Mouse (Mus musculus): ENCODE data around the gene Clcn1. TPM values are rescaled to one million over a fixed set of nuclear protein-coding genes. Genes with fewer than 3 reads are reported as not detected.

Gene Clcn1
- polyA plus RNA-seq (2014; fragmentation: Illumina TruSeq; extraction: RNeasy Lipid Tissue Mini Kit (QIAGEN cat#74804); ENCODE audit: low read depth, low replicate concordance): 0.41 TPM

GRCm38 (mm10) chr6:42286448-42286847, at the start of gene Clcn1:
Gene Clcn1 (plus strand): TSS chr6:42286685.

GRCm38 (mm10) chr6:42245711-42246353, 40.7 kb upstream of the Clcn1 start, which contains the start of gene Gstk1:
Gene Gstk1 (plus strand): TSS chr6:42245935.

GRCm38 (mm10) chr6:42261524-42262170, 24.8 kb upstream of the Clcn1 start, which contains the start of gene Tmem139:
Gene Tmem139 (plus strand): TSS chr6:42261970.

GRCm38 (mm10) chr6:42264626-42265312, 21.7 kb upstream of the Clcn1 start, which contains the start of gene Casp2:
Gene Casp2 (plus strand): TSS chr6:42264985.

GRCm38 (mm10) chr6:42324482-42325267, 38.2 kb downstream of the Clcn1 start, which contains the start of gene Fam131b:
Gene Fam131b (minus strand): TSS chr6:42324643.

GRCm38 (mm10) chr6:42349426-42350020, 63.0 kb downstream of the Clcn1 start, which contains the start of gene Zyx:
Gene Zyx (plus strand): TSS chr6:42349630.

Other genes starting within 250 kb of the Clcn1 start
- not detected for gene Sva, start 248.3 kb upstream of the Clcn1 start, polyA plus RNA-seq (2014; fragmentation: Illumina TruSeq; extraction: RNeasy Lipid Tissue Mini Kit (QIAGEN cat#74804); ENCODE audit: low read depth, low replicate concordance)
- gene Tas2r139, start 145.7 kb upstream of the Clcn1 start, polyA plus RNA-seq (2014; fragmentation: Illumina TruSeq; extraction: RNeasy Lipid Tissue Mini Kit (QIAGEN cat#74804); ENCODE audit: low read depth, low replicate concordance): not detected
- not detected for gene Tas2r144, start 71.4 kb upstream of the Clcn1 start, polyA plus RNA-seq (2014; fragmentation: Illumina TruSeq; extraction: RNeasy Lipid Tissue Mini Kit (QIAGEN cat#74804); ENCODE audit: low read depth, low replicate concordance)
- 79.9 TPM for gene Gstk1, start 40.8 kb upstream of the Clcn1 start, polyA plus RNA-seq (2014; fragmentation: Illumina TruSeq; extraction: RNeasy Lipid Tissue Mini Kit (QIAGEN cat#74804); ENCODE audit: low read depth, low replicate concordance)
- 15.8 TPM for gene Tmem139, start 24.7 kb upstream of the Clcn1 start, polyA plus RNA-seq (2014; fragmentation: Illumina TruSeq; extraction: RNeasy Lipid Tissue Mini Kit (QIAGEN cat#74804); ENCODE audit: low read depth, low replicate concordance)
- gene Casp2, start 21.7 kb upstream of the Clcn1 start, polyA plus RNA-seq (2014; fragmentation: Illumina TruSeq; extraction: RNeasy Lipid Tissue Mini Kit (QIAGEN cat#74804); ENCODE audit: low read depth, low replicate concordance): 22.0 TPM
- 0.51 TPM for gene Fam131b, start 38.0 kb downstream of the Clcn1 start, polyA plus RNA-seq (2014; fragmentation: Illumina TruSeq; extraction: RNeasy Lipid Tissue Mini Kit (QIAGEN cat#74804); ENCODE audit: low read depth, low replicate concordance)
- gene Zyx, start 62.9 kb downstream of the Clcn1 start, polyA plus RNA-seq (2014; fragmentation: Illumina TruSeq; extraction: RNeasy Lipid Tissue Mini Kit (QIAGEN cat#74804); ENCODE audit: low read depth, low replicate concordance): 88.0 TPM
- gene Epha1, start 86.6 kb downstream of the Clcn1 start, polyA plus RNA-seq (2014; fragmentation: Illumina TruSeq; extraction: RNeasy Lipid Tissue Mini Kit (QIAGEN cat#74804); ENCODE audit: low read depth, low replicate concordance): 14.2 TPM
- gene Tas2r143, start 113.6 kb downstream of the Clcn1 start, polyA plus RNA-seq (2014; fragmentation: Illumina TruSeq; extraction: RNeasy Lipid Tissue Mini Kit (QIAGEN cat#74804); ENCODE audit: low read depth, low replicate concordance): not detected
- gene Tas2r135, start 118.7 kb downstream of the Clcn1 start, polyA plus RNA-seq (2014; fragmentation: Illumina TruSeq; extraction: RNeasy Lipid Tissue Mini Kit (QIAGEN cat#74804); ENCODE audit: low read depth, low replicate concordance): not detected
- not detected for gene Tas2r126, start 147.8 kb downstream of the Clcn1 start, polyA plus RNA-seq (2014; fragmentation: Illumina TruSeq; extraction: RNeasy Lipid Tissue Mini Kit (QIAGEN cat#74804); ENCODE audit: low read depth, low replicate concordance)
- not detected for gene Olfr458, start 178.5 kb downstream of the Clcn1 start, polyA plus RNA-seq (2014; fragmentation: Illumina TruSeq; extraction: RNeasy Lipid Tissue Mini Kit (QIAGEN cat#74804); ENCODE audit: low read depth, low replicate concordance)
- gene Olfr457, start 189.7 kb downstream of the Clcn1 start, polyA plus RNA-seq (2014; fragmentation: Illumina TruSeq; extraction: RNeasy Lipid Tissue Mini Kit (QIAGEN cat#74804); ENCODE audit: low read depth, low replicate concordance): not detected
- not detected for gene Olfr456, start 200.5 kb downstream of the Clcn1 start, polyA plus RNA-seq (2014; fragmentation: Illumina TruSeq; extraction: RNeasy Lipid Tissue Mini Kit (QIAGEN cat#74804); ENCODE audit: low read depth, low replicate concordance)